Mouse (Mus musculus) cortical plate, adult 2 months (tissue): ENCODE data around the gene Larp4b.

Experiments used
- CTCF ChIP-seq: fragments of 200-500 bp; IDR thresholded peaks from 2 replicates; pipeline ENCODE4 v1.5.1; 2011; ENCODE audit warnings: mild to moderate bottlenecking, control low read depth, low read length; ENCODE audit not compliant: insufficient read depth; ENCODE audit errors: extremely low read depth
- POLR2A ChIP-seq: fragments of 200-500 bp; IDR thresholded peaks from 2 replicates; pipeline ENCODE4 v1.6.1; 2011; ENCODE audit warnings: mild to moderate bottlenecking, low read length, control low read depth; ENCODE audit not compliant: insufficient read depth; ENCODE audit errors: extremely low read depth

GRCm38 (mm10) chr13:9100517-9100916 is 6.8 kb downstream of the Larp4b start:
- TF ChIP-seq CTCF (no peak), POLR2A (no peak)
